Mouse (Mus musculus) kidney, postnatal 0 days (tissue): ENCODE data around the gene Ugt3a1. TPM values are rescaled to one million over a fixed set of nuclear protein-coding genes. Genes with fewer than 3 reads are reported as not detected.
"Not testable (repeated sequence)": the region's sequence is repeated elsewhere in the genome, so short reads cannot be mapped to it uniquely, and the experiment has no call there.

Experiments
- ATAC-seq: fragments of 200-750 bp; cut with Nextera tagmentation; replicated peaks from 2 replicates; pipeline ENCODE4 v1.8.0; 2017; ENCODE audit warnings: low read depth, moderate number of reproducible peaks, moderate TSS enrichment, moderate library complexity; ENCODE audit not compliant: low FRiP score
- DNase-seq: peaks from one replicate; pipeline ENCODE4 v3.0.0-alpha.2; 2016; ENCODE audit warnings: low spot score
- H3K27ac ChIP-seq: fragments of 300-500 bp; sonication (generic); 2 replicates; pipeline ENCODE4 v1.5.1; 2014; ENCODE audit warnings: mild to moderate bottlenecking
- H3K27me3 ChIP-seq: fragments of 300-500 bp; sonication (generic); 2 replicates; pipeline ENCODE4 v1.6.1; 2014; ENCODE audit warnings: low read length, mixed read lengths; ENCODE audit not compliant: insufficient read depth
- H3K36me3 ChIP-seq: fragments of 300-500 bp; sonication (generic); 2 replicates; pipeline ENCODE4 v1.6.1; 2014; ENCODE audit warnings: low read length, mixed read lengths; ENCODE audit not compliant: insufficient read depth
- H3K4me1 ChIP-seq: fragments of 300-500 bp; sonication (generic); replicated peaks from 2 replicates; pipeline ENCODE4 v1.6.1; 2014; ENCODE audit warnings: antibody characterized with exemption, low read length, mixed read lengths; ENCODE audit not compliant: insufficient read depth
- H3K4me2 ChIP-seq: fragments of 300-500 bp; sonication (generic); 2 replicates; pipeline ENCODE4 v1.6.1; 2014; ENCODE audit warnings: mild to moderate bottlenecking, low read length, moderate library complexity, mixed read lengths
- H3K4me3 ChIP-seq: fragments of 300-500 bp; sonication (generic); replicated peaks from 2 replicates; pipeline ENCODE4 v1.5.1; 2014; ENCODE audit warnings: low read depth, low read length
- H3K9ac ChIP-seq: fragments of 300-500 bp; sonication (generic); 2 replicates; pipeline ENCODE4 v1.6.1; 2014; ENCODE audit warnings: low read depth, low read length
- H3K9me3 ChIP-seq: fragments of 300-500 bp; sonication (generic); replicated peaks from 2 replicates; pipeline ENCODE4 v1.6.1; 2016; ENCODE audit warnings: low read length, inconsistent platforms, mixed read lengths
- CTCF ChIP-seq: IDR thresholded peaks from 2 replicates; pipeline ENCODE4 v1.5.1; 2016; ENCODE audit warnings: antibody characterized with exemption, low read depth, mild to moderate bottlenecking, moderate library complexity
- WGBS: fragments of 180-500 bp; shearing (Covaris S2); extraction: QIAGEN DNeasy Blood & Tissue Kit; methylation state at CpG from one replicate; pipeline ENCODE4 v1.1.7; 2014; 5-methylcytosine and 5-hydroxymethylcytosine counted together
- polyA plus RNA-seq: library from polyadenylated mRNA; unstranded; fragments of >200 nt; fragmentation: Nextera tagmentation; extraction: Ambion mirVana; gene quantifications from 2 replicates; pipeline ENCODE4 v1.2.1, GENCODE M21; 2015

Ugt3a1 gene
- 3.5 and 5.0 TPM in 2 replicates for polyA plus RNA-seq

- DNase-seq (no peak), ATAC-seq (no peak)
- Histone ChIP-seq H3K9me3 (no peaks in the 10 kb centered on the region), H3K36me3 (no peaks in the 10 kb centered on the region), H3K4me3 (no peak within 1 kb of the TSS), H3K27ac (no peak within 1 kb of the TSS), H3K27me3 (no peaks in the 10 kb centered on the region), H3K4me2 (no peak within 1 kb of the TSS), H3K4me1 (no peaks in the 10 kb centered on the region), H3K9ac (no peak within 1 kb of the TSS)
- 92% methylated on average over 6 of the region's 6 CpGs for WGBS
- no peak for TF ChIP-seq CTCF
Observed at GRCm38 (mm10) chr15:9276838-9277295, at the start of gene Ugt3a1. TSS of gene Ugt3a1 (plus strand) at chr15:9276888.

GRCm38 (mm10) chr15:9230917-9231316 is 45.8 kb upstream of the Ugt3a1 start:
- H3K4me1 ChIP-seq, H3K9me3 ChIP-seq, H3K27ac ChIP-seq, H3K9ac ChIP-seq, DNase-seq, H3K4me3 ChIP-seq, ATAC-seq, H3K27me3 ChIP-seq, H3K4me2 ChIP-seq, H3K36me3 ChIP-seq: not testable (repeated sequence)
- 69% methylated on average over 4 of the region's 4 CpGs for WGBS
- TF ChIP-seq CTCF: 0 out of 2 replicates have a peak, but pooled peaks have one; percentile 1

GRCm38 (mm10) chr15:9246345-9246744 is 30.3 kb upstream of the Ugt3a1 start:
- ATAC-seq (no peak), DNase-seq (no peak)
- no peaks in the 10 kb centered on the region for H3K4me1 ChIP-seq
- no peak for TF ChIP-seq CTCF
- H3K4me3 ChIP-seq: no peak overlapping the region
- H3K36me3 ChIP-seq: no peaks in the 10 kb centered on the region
- no peak overlapping the region for H3K4me2 ChIP-seq
- no peak overlapping the region for H3K9ac ChIP-seq
- H3K9me3 ChIP-seq: no peaks in the 10 kb centered on the region
- no peak overlapping the region for H3K27ac ChIP-seq
- no peaks in the 10 kb centered on the region for H3K27me3 ChIP-seq

- WGBS: 86% methylated on average over 3 of the region's 3 CpGs
- no peak for TF ChIP-seq CTCF
- peak; percentile 14 for DNase-seq
Observed at GRCm38 (mm10) chr15:9252891-9253290, 23.8 kb upstream of the Ugt3a1 start.

GRCm38 (mm10) chr15:9260621-9261020 is 16.1 kb upstream of the Ugt3a1 start:
- ATAC-seq (no peak), DNase-seq (no peak)
- no peaks in the 10 kb centered on the region for H3K27me3 ChIP-seq
- 70% methylated on average over 3 of the region's 3 CpGs for WGBS
- H3K27ac ChIP-seq: no peak overlapping the region
- no peaks in the 10 kb centered on the region for H3K4me1 ChIP-seq
- no peaks in the 10 kb centered on the region for H3K36me3 ChIP-seq
- H3K9ac ChIP-seq: no peak overlapping the region
- no peaks in the 10 kb centered on the region for H3K9me3 ChIP-seq
- H3K4me3 ChIP-seq: no peak overlapping the region
- no peak for TF ChIP-seq CTCF
- H3K4me2 ChIP-seq: no peak overlapping the region

More at GRCm38 (mm10) chr15:9252891-9253290, 23.8 kb upstream of the Ugt3a1 start:
- no peaks in the 10 kb centered on the region for H3K27me3 ChIP-seq
- no peak for ATAC-seq
- no peak overlapping the region for H3K4me3 ChIP-seq
- no peaks in the 10 kb centered on the region for H3K9me3 ChIP-seq
- no peaks in the 10 kb centered on the region for H3K36me3 ChIP-seq
- H3K27ac ChIP-seq: no peak overlapping the region
- no peaks in the 10 kb centered on the region for H3K4me1 ChIP-seq
- no peak overlapping the region for H3K4me2 ChIP-seq
- H3K9ac ChIP-seq: no peak overlapping the region

- no peaks in the 10 kb centered on the region for H3K36me3 ChIP-seq
- H3K4me2 ChIP-seq: no peak overlapping the region
- DNase-seq (no peak), ATAC-seq (no peak)
- H3K4me1 ChIP-seq: no peaks in the 10 kb centered on the region
- H3K27me3 ChIP-seq: no peaks in the 10 kb centered on the region
- H3K9ac ChIP-seq: no peak overlapping the region
- no peak overlapping the region for H3K4me3 ChIP-seq
- no peak for TF ChIP-seq CTCF
- H3K9me3 ChIP-seq: no peaks in the 10 kb centered on the region
- no peak overlapping the region for H3K27ac ChIP-seq
- 72% methylated on average over 7 of the region's 7 CpGs for WGBS
Observed at GRCm38 (mm10) chr15:9271876-9272275, 4.8 kb upstream of the Ugt3a1 start.

DNA sequence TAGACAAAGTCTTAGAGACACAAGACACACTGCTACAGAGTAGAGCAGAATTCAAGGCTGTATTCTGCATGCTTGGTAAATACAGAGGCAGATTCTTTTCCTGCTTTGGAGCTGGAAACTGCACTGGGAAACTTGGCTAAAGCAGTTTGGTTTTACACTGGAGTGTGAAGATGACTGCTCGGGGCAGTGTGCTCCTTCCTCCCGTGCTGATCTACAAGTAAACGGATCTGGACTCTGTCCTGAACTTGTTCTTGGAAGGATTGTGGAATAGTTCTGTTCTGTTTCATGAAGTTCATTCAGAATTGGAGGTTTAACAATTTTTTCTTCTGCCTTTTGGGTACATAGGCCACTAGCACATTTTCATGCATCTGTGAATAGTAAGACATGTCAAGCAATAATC is 2.3 kb downstream of the Ugt3a1 start:
- Histone ChIP-seq H3K4me2 (no peak overlapping the region), H3K27me3 (no peaks in the 10 kb centered on the region), H3K4me3 (no peak overlapping the region), H3K36me3 (no peaks in the 10 kb centered on the region), H3K27ac (no peak overlapping the region), H3K4me1 (no peaks in the 10 kb centered on the region), H3K9me3 (no peaks in the 10 kb centered on the region), H3K9ac (no peak overlapping the region)
- no peak for ATAC-seq
- 73% methylated on average over 3 of the region's 3 CpGs for WGBS
- TF ChIP-seq CTCF: no peak
- no peak for DNase-seq
